Mouse (Mus musculus): ENCODE results near the gene Adcy7. TPM values are rescaled to one million over a fixed set of nuclear protein-coding genes. Genes with fewer than 3 reads are reported as not detected.
A peak's percentile ranks its signal among the peaks of the same experiment; 100 is the strongest.

Adcy7 gene
- total and polyA plus RNA-seq, 2 experiments from 2014 or later = 8.6 to 23.2 TPM

DNA sequence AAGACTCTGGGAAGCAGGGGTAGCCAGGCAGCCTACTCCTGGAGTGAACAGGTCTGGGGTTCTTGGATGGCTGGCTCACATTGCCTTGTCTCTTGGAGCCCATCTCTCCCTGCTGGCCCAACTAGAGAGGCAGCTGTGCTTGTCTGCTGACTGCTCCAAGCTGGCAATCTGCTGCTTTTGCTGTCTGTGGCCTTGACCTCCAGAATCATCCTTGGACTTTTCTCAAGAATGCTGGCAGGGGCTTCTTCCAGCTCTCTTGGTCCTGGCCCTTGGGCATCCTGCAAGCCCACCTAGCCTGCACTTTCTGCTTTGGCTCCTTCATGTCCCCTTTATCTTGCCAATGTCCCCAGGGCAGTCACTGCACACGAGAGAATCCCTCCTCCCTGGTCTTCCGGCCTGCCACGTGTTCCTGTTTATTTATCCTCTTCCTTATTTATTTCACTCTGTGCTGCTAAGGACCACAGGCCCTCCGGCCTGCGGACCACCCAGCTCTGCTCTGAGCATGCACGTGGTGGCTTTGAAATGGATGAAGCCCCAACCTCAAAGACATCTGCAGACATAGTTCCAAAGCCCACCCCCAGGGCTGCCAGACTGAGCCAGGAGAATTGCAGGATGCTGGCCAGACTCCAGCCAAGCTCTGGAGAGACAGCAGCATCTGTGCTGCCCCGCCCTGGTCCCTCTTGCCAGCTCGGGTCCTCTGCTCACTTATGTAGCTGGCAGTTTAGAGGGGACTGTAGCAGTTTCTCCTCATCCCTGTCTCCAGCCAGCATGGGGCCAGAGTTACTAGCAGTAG lies 44.1 kb downstream of the Adcy7 start:
- no peak overlapping the region for H3K9ac ChIP-seq (replicated peaks; ENCODE audit: low read length)
- DNase-seq (ENCODE audit: low spot score) (peak; percentile 85), ATAC-seq (peak; percentile 85)
- no peak overlapping the region for H3K4me2 ChIP-seq (ENCODE audit: low read depth, low read length)
- TF ChIP-seq CTCF (IDR thresholded peaks at IDR 0.05; ENCODE audit: low read depth) = no peak
- H3K27ac ChIP-seq = no peak overlapping the region
- H3K36me3 ChIP-seq (ENCODE audit: insufficient read depth, low read length) = no peaks in the 10 kb centered on the region
- no peaks in the 10 kb centered on the region for H3K27me3 ChIP-seq (ENCODE audit: insufficient read depth, low read length)
- WGBS = 27% methylated on average over 8 of the region's 8 CpGs
- H3K4me1 ChIP-seq (ENCODE audit: insufficient read depth, low read length) = 0 out of 2 replicates have a peak, but pooled peaks cover 9% of the 10 kb centered on the region
- H3K9me3 ChIP-seq (ENCODE audit: low read length) = no peaks in the 10 kb centered on the region
- H3K4me3 ChIP-seq (ENCODE audit: low read length) = no peak overlapping the region

DNA sequence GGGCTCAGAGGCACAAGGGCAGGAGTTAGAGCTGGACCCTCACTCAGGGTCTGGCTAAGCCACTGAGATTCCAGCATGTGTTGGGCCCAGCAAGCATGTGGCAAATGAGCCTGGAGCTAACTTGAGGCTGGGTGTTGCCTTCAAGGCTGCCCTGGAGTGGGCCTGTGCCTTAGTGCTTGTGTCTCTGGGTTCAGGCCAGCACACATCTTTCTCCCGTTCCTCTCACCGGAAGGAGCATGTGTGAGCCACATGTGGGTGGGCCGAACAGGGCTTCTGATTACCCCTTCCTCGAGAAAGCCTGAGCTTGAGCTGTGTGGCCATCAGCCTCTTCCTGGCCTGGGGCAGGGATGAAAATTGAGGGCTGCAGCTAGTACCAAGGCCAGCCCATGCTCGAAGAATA lies 45.1 kb downstream of the Adcy7 start:
- no peak for TF ChIP-seq CTCF (IDR thresholded peaks at IDR 0.05; ENCODE audit: low read depth)
- no peaks in the 10 kb centered on the region for H3K27me3 ChIP-seq (ENCODE audit: insufficient read depth, low read length)
- no peak for ATAC-seq
- 50% methylated on average over 5 of the region's 5 CpGs for WGBS
- H3K9me3 ChIP-seq (ENCODE audit: low read length) = no peaks in the 10 kb centered on the region
- H3K27ac ChIP-seq = no peak overlapping the region
- H3K9ac ChIP-seq (replicated peaks; ENCODE audit: low read length) = no peak overlapping the region
- H3K36me3 ChIP-seq (ENCODE audit: insufficient read depth, low read length) = no peaks in the 10 kb centered on the region
- DNase-seq (ENCODE audit: low spot score) = no peak
- H3K4me2 ChIP-seq (ENCODE audit: low read depth, low read length) = no peak overlapping the region
- H3K4me1 ChIP-seq (ENCODE audit: insufficient read depth, low read length) = 0 out of 2 replicates have a peak, but pooled peaks cover 9% of the 10 kb centered on the region
- no peak overlapping the region for H3K4me3 ChIP-seq (ENCODE audit: low read length)

DNA sequence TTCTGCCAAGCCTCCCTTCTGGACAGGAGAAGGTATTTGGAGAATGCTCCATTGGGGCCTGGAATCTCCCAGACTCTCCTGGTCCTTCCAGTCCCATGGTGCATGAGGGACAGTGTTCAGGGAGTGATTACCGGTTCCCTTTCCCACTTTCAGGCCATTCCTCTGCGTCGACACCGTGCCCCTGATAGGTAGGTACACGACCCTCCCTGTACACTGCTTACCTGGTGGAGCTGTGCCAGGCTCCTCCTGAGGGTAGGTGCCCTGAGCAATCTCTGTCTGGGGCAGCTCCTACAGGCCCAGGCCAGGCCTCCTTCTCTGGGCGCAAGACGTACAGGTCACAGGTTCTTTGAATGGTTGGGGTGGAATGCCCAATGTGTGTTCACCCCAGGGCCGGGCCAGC lies 45.9 kb downstream of the Adcy7 start:
- Histone ChIP-seq H3K27ac (no peak overlapping the region), H3K4me3 (ENCODE audit: low read length) (no peak overlapping the region), H3K36me3 (ENCODE audit: insufficient read depth, low read length) (no peaks in the 10 kb centered on the region), H3K4me2 (ENCODE audit: low read depth, low read length) (no peak overlapping the region), H3K4me1 (ENCODE audit: insufficient read depth, low read length) (0 out of 2 replicates have a peak, but pooled peaks cover 9% of the 10 kb centered on the region), H3K27me3 (ENCODE audit: insufficient read depth, low read length) (no peaks in the 10 kb centered on the region), H3K9me3 (ENCODE audit: low read length) (no peaks in the 10 kb centered on the region), H3K9ac (replicated peaks; ENCODE audit: low read length) (no peak overlapping the region)
- TF ChIP-seq CTCF (IDR thresholded peaks at IDR 0.05; ENCODE audit: low read depth) = no peak
- ATAC-seq = no peak
- no peak for DNase-seq (ENCODE audit: low spot score)
- WGBS = 93% methylated on average over 8 of the region's 8 CpGs

DNA sequence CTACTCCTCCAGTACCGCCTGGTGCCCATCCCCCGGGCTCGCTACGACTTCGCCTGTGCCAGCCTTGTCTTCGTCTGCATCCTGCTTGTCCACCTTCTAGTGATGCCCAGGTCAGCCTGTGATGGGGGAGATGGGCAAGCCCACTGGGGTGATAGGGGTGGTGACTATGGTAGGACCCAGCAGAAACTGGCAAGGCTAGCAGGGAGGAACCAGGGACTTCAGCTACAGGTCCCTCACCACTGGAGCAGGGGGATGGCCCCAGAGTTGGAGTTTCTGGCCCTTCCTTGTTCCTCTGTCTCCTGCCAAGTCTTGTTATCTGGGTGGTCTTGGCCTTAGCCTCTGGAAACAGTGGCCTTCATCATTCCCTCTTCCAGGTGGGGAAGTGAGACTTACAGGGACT lies 47.9 kb downstream of the Adcy7 start:
- WGBS = 94% methylated on average over 6 of the region's 6 CpGs
- no peak overlapping the region for H3K4me2 ChIP-seq (ENCODE audit: low read depth, low read length)
- H3K36me3 ChIP-seq (ENCODE audit: insufficient read depth, low read length) = 0 out of 2 replicates have a peak, but pooled peaks cover 8% of the 10 kb centered on the region
- H3K4me3 ChIP-seq (ENCODE audit: low read length) = no peak overlapping the region
- ATAC-seq = no peak
- no peaks in the 10 kb centered on the region for H3K27me3 ChIP-seq (ENCODE audit: insufficient read depth, low read length)
- H3K4me1 ChIP-seq (ENCODE audit: insufficient read depth, low read length) = 0 out of 2 replicates have a peak, but pooled peaks cover 9% of the 10 kb centered on the region
- no peak overlapping the region for H3K9ac ChIP-seq (replicated peaks; ENCODE audit: low read length)
- no peaks in the 10 kb centered on the region for H3K9me3 ChIP-seq (ENCODE audit: low read length)
- no peak for DNase-seq (ENCODE audit: low spot score)
- no peak overlapping the region for H3K27ac ChIP-seq
- TF ChIP-seq CTCF (IDR thresholded peaks at IDR 0.05; ENCODE audit: low read depth) = no peak

DNA sequence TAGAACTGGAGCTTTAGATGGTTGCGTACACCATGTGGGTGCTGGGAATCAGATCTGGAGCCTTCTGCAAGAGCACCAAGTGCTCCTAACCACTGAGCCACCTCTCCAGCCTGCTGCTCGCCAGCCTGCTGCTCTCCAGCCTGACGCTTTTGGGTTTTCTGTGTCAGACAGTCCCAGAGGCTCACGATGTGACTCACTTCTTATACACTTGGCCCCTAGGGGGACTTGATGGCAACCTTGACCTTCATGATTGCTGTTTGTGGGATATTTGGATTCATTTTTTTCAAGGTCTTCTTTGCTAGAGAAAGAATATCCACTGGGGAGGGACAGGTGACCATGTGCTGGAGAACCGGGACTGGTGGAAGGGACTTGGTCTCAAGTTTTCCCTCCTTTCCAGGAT lies 49.2 kb downstream of the Adcy7 start:
- TF ChIP-seq CTCF (IDR thresholded peaks at IDR 0.05; ENCODE audit: low read depth) = no peak
- Histone ChIP-seq H3K27ac (no peak overlapping the region), H3K4me3 (ENCODE audit: low read length) (no peak overlapping the region), H3K9me3 (ENCODE audit: low read length) (no peaks in the 10 kb centered on the region), H3K4me1 (ENCODE audit: insufficient read depth, low read length) (0 out of 2 replicates have a peak, but pooled peaks cover 4% of the 10 kb centered on the region), H3K36me3 (ENCODE audit: insufficient read depth, low read length) (peaks cover 19% of the 10 kb centered on the region; the same call in 1 of the 2 replicates), H3K27me3 (ENCODE audit: insufficient read depth, low read length) (no peaks in the 10 kb centered on the region), H3K4me2 (ENCODE audit: low read depth, low read length) (no peak overlapping the region), H3K9ac (replicated peaks; ENCODE audit: low read length) (no peak overlapping the region)
- ATAC-seq = no peak
- no peak for DNase-seq (ENCODE audit: low spot score)
- WGBS = 89% methylated on average over 5 of the region's 5 CpGs

DNA sequence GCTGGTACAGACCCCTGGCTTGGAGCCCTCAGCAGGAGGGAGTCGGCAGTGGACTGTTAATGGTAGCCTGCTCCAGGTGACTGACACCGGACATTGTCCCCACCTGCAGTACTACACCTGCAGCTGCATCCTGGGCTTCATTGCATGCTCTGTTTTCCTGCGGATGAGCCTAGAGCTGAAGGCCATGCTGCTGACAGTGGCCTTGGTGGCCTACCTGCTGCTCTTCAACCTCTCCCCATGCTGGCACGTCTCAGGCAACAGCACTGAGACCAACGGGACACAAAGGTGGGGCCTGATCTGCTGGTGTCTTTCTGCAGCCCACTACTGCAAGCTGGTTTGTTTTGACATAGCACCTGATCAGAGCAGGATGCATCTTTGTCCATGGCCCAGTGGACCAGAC lies 51.3 kb downstream of the Adcy7 start:
- H3K9ac ChIP-seq (replicated peaks; ENCODE audit: low read length) = no peak overlapping the region
- no peak for TF ChIP-seq CTCF (IDR thresholded peaks at IDR 0.05; ENCODE audit: low read depth)
- H3K9me3 ChIP-seq (ENCODE audit: low read length) = no peaks in the 10 kb centered on the region
- DNase-seq (ENCODE audit: low spot score) (no peak), ATAC-seq (no peak)
- 90% methylated on average over 5 of the region's 5 CpGs for WGBS
- no peak overlapping the region for H3K27ac ChIP-seq
- H3K4me2 ChIP-seq (ENCODE audit: low read depth, low read length) = no peak overlapping the region
- H3K4me1 ChIP-seq (ENCODE audit: insufficient read depth, low read length) = no peaks in the 10 kb centered on the region
- H3K36me3 ChIP-seq (ENCODE audit: insufficient read depth, low read length) = peaks cover 28% of the 10 kb centered on the region; the same call in 1 of the 2 replicates
- H3K27me3 ChIP-seq (ENCODE audit: insufficient read depth, low read length) = no peaks in the 10 kb centered on the region
- no peak overlapping the region for H3K4me3 ChIP-seq (ENCODE audit: low read length)

DNA sequence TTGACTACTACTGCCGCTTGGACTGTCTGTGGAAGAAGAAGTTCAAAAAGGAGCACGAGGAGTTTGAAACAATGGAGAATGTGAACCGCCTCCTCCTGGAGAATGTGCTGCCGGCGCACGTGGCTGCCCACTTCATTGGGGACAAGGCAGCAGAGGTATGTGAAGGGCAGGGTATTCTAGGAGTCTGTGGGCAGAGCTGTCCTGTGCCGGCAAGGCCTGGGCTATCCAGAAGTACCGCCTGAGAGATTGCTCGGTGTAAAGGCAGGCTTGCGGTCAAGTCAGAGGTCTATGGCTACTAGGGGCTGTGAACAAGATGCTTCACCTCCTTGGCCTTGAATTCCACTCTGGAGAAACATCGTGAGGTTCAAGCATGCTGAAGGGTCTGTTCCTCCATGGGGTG lies 52.6 kb downstream of the Adcy7 start:
- ATAC-seq = no peak
- no peak overlapping the region for H3K9ac ChIP-seq (replicated peaks; ENCODE audit: low read length)
- no peaks in the 10 kb centered on the region for H3K27me3 ChIP-seq (ENCODE audit: insufficient read depth, low read length)
- WGBS = 90% methylated on average over 11 of the region's 11 CpGs
- H3K36me3 ChIP-seq (ENCODE audit: insufficient read depth, low read length) = peaks cover 35% of the 10 kb centered on the region; the same call in 1 of the 2 replicates
- no peak for DNase-seq (ENCODE audit: low spot score)
- no peaks in the 10 kb centered on the region for H3K9me3 ChIP-seq (ENCODE audit: low read length)
- no peak overlapping the region for H3K4me3 ChIP-seq (ENCODE audit: low read length)
- TF ChIP-seq CTCF (IDR thresholded peaks at IDR 0.05; ENCODE audit: low read depth) = no peak
- no peak overlapping the region for H3K27ac ChIP-seq
- H3K4me2 ChIP-seq (ENCODE audit: low read depth, low read length) = no peak overlapping the region
- no peaks in the 10 kb centered on the region for H3K4me1 ChIP-seq (ENCODE audit: insufficient read depth, low read length)
